Mouse (Mus musculus): Measurements from ENCODE around the gene Cdc42ep1. TPM values are rescaled to one million over a fixed set of nuclear protein-coding genes. Genes with fewer than 3 reads are reported as not detected.

Gene Cdc42ep1
- polyA plus RNA-seq, 1 experiment from 2014 or later, result 41.5 TPM

Small RNA genes lying within 50 kb of the gene (microRNA-seq; reads per million reads assigned to microRNA genes)
- gene Mir6955 (ENCODE audit: borderline number of aligned reads), result not detected

Other genes with a start within 250 kb of the Cdc42ep1 start
- 13.8 and 14.3 TPM in 2 replicates for gene Cyth4, start 245.6 kb upstream of the Cdc42ep1 start, polyA plus RNA-seq (2015; fragmentation: Nextera tagmentation; extraction: Ambion mirVana)
- gene Elfn2, start 123.9 kb upstream of the Cdc42ep1 start, polyA plus RNA-seq (2015; fragmentation: Nextera tagmentation; extraction: Ambion mirVana), result 0.09 and 0.21 TPM in 2 replicates
- 21.3 and 22.8 TPM in 2 replicates for gene Mfng, start 69.1 kb upstream of the Cdc42ep1 start, polyA plus RNA-seq (2015; fragmentation: Nextera tagmentation; extraction: Ambion mirVana)
- 4.3 TPM in 2 replicates for gene Card10, start 39.6 kb upstream of the Cdc42ep1 start, polyA plus RNA-seq (2015; fragmentation: Nextera tagmentation; extraction: Ambion mirVana)
- gene Lgals2, start 12.9 kb downstream of the Cdc42ep1 start, polyA plus RNA-seq (2015; fragmentation: Nextera tagmentation; extraction: Ambion mirVana), result 1.0 TPM in 2 replicates
- 56.0 and 62.0 TPM in 2 replicates for gene Gga1, start 34.6 kb downstream of the Cdc42ep1 start, polyA plus RNA-seq (2015; fragmentation: Nextera tagmentation; extraction: Ambion mirVana)
- 0.71 and 0.85 TPM in 2 replicates for gene Gm49510, start 57.0 kb downstream of the Cdc42ep1 start, polyA plus RNA-seq (2015; fragmentation: Nextera tagmentation; extraction: Ambion mirVana)
- 56.7 and 68.1 TPM in 2 replicates for gene Sh3bp1, start 57.1 kb downstream of the Cdc42ep1 start, polyA plus RNA-seq (2015; fragmentation: Nextera tagmentation; extraction: Ambion mirVana)
- 17.3 and 19.9 TPM in 2 replicates for gene Pdxp, start 71.3 kb downstream of the Cdc42ep1 start, polyA plus RNA-seq (2015; fragmentation: Nextera tagmentation; extraction: Ambion mirVana)
- gene Lgals1, start 84.1 kb downstream of the Cdc42ep1 start, polyA plus RNA-seq (2015; fragmentation: Nextera tagmentation; extraction: Ambion mirVana), result 2,635 and 2,725 TPM in 2 replicates
- gene Nol12, start 92.3 kb downstream of the Cdc42ep1 start, polyA plus RNA-seq (2015; fragmentation: Nextera tagmentation; extraction: Ambion mirVana), result 52.7 and 53.7 TPM in 2 replicates
- 54.6 and 61.4 TPM in 2 replicates for gene Triobp, start 105.1 kb downstream of the Cdc42ep1 start, polyA plus RNA-seq (2015; fragmentation: Nextera tagmentation; extraction: Ambion mirVana)
- 553 and 582 TPM in 2 replicates for gene H1f0, start 185.8 kb downstream of the Cdc42ep1 start, polyA plus RNA-seq (2015; fragmentation: Nextera tagmentation; extraction: Ambion mirVana)
- 0.14 and 0.37 TPM in 2 replicates for gene Galr3, start 199.3 kb downstream of the Cdc42ep1 start, polyA plus RNA-seq (2015; fragmentation: Nextera tagmentation; extraction: Ambion mirVana)
- 58.7 and 71.7 TPM in 2 replicates for gene Ankrd54, start 220.3 kb downstream of the Cdc42ep1 start, polyA plus RNA-seq (2015; fragmentation: Nextera tagmentation; extraction: Ambion mirVana)
- 197 and 205 TPM in 2 replicates for gene Eif3l, start 232.6 kb downstream of the Cdc42ep1 start, polyA plus RNA-seq (2015; fragmentation: Nextera tagmentation; extraction: Ambion mirVana)